Mouse (Mus musculus): ENCODE data around the gene Mob3b. TPM values are rescaled to one million over a fixed set of nuclear protein-coding genes. Genes with fewer than 3 reads are reported as not detected.

Gene Mob3b
- polyA plus RNA-seq, 1 experiment from 2014 or later = 14.9 TPM

DNA sequence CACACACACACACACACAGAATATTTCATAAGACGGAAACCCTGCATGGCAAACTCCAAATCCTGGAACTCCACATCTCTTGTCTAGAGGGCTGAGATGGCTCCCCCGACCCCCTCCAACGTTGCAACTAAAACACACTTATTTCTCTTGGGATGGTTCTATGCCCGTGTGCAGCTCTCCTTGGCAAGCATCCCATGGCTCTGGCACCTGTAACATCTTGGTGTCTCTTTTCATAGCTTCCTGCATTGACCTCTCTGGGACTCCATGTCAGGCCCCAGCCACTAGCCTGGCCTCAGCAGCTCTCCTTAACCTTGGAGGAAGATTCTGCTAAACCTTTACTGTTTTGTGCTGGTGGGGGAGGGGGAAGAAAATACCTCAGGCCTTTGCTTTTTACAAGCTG is 21.5 kb downstream of the Mob3b start:
- no peak for DNase-seq
- Histone ChIP-seq H3K9me3 (ENCODE audit: low read depth, low read length) (no peaks in the 10 kb centered on the region), H3K4me2 (no peak overlapping the region), H3K9ac (no peak overlapping the region), H3K27me3 (ENCODE audit: insufficient read depth, low read length) (no peaks in the 10 kb centered on the region), H3K27ac (ENCODE audit: low read depth) (no peak overlapping the region), H3K4me3 (ENCODE audit: low read depth, low read length) (no peak overlapping the region), H3K36me3 (ENCODE audit: insufficient read depth) (no peaks in the 10 kb centered on the region), H3K4me1 (ENCODE audit: insufficient read depth) (peaks cover 9% of the 10 kb centered on the region; the same call in 1 of the 2 replicates)
- ATAC-seq (ENCODE audit: insufficient read depth) = no peak
- 69% methylated on average over 4 of the region's 4 CpGs for WGBS
- no peak for TF ChIP-seq CTCF (IDR thresholded peaks at IDR 0.05; ENCODE audit: low read depth)

- ATAC-seq (ENCODE audit: insufficient read depth) = no peak
- WGBS = 45% methylated on average over 15 of the region's 15 CpGs
- no peaks in the 10 kb centered on the region for H3K9me3 ChIP-seq (ENCODE audit: low read depth, low read length)
- H3K27me3 ChIP-seq (ENCODE audit: insufficient read depth, low read length) = no peaks in the 10 kb centered on the region
- DNase-seq = no peak
- peaks cover 13% of the 10 kb centered on the region; the same call in 1 of the 2 replicates for H3K4me1 ChIP-seq (ENCODE audit: insufficient read depth)
- H3K36me3 ChIP-seq (ENCODE audit: insufficient read depth) = no peaks in the 10 kb centered on the region
- H3K4me2 ChIP-seq = no peak overlapping the region
- H3K4me3 ChIP-seq (ENCODE audit: low read depth, low read length) = no peak overlapping the region
- 0 out of 2 replicates have a peak overlapping the region, but pooled peaks have one; percentile 24 for H3K27ac ChIP-seq (ENCODE audit: low read depth)
- H3K9ac ChIP-seq = no peak overlapping the region
- TF ChIP-seq CTCF (IDR thresholded peaks at IDR 0.05; ENCODE audit: low read depth) = no peak
Measured at GRCm38 (mm10) chr4:35134846-35135611, 22.3 kb downstream of the Mob3b start.

DNA sequence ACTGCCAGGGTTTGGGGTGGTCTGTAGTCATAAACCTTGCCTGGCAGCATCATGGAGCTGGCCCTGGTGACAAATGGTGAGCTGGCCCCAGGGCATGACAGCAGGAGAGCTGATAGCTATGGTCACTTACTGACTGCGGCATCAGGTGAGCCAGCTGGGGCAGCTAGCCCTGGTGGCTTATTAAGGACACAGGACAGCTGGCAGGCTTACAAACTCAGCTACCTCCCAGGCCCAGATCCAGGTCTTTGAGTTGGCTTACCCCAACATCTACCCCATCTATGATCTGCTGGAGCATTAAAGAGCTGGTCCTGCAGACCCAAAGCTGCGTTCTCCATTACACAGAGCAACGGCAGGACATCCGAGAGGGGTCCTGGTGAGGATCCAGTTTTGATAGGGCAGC is 23.9 kb downstream of the Mob3b start:
- Histone ChIP-seq H3K4me3 (ENCODE audit: low read depth, low read length) (no peak overlapping the region), H3K4me2 (no peak overlapping the region), H3K9me3 (ENCODE audit: low read depth, low read length) (no peaks in the 10 kb centered on the region), H3K27me3 (ENCODE audit: insufficient read depth, low read length) (no peaks in the 10 kb centered on the region), H3K36me3 (ENCODE audit: insufficient read depth) (no peaks in the 10 kb centered on the region), H3K27ac (ENCODE audit: low read depth) (no peak overlapping the region), H3K4me1 (ENCODE audit: insufficient read depth) (peaks cover 19% of the 10 kb centered on the region; the same call in 1 of the 2 replicates), H3K9ac (no peak overlapping the region)
- no peak for DNase-seq
- 89% methylated on average over 4 of the region's 4 CpGs for WGBS
- no peak for TF ChIP-seq CTCF (IDR thresholded peaks at IDR 0.05; ENCODE audit: low read depth)
- no peak for ATAC-seq (ENCODE audit: insufficient read depth)

- DNase-seq = no peak
- WGBS = 85% methylated on average over 4 of the region's 4 CpGs
- no peak for ATAC-seq (ENCODE audit: insufficient read depth)
Measured at GRCm38 (mm10) chr4:35131592-35131991, 25.7 kb downstream of the Mob3b start.

DNA sequence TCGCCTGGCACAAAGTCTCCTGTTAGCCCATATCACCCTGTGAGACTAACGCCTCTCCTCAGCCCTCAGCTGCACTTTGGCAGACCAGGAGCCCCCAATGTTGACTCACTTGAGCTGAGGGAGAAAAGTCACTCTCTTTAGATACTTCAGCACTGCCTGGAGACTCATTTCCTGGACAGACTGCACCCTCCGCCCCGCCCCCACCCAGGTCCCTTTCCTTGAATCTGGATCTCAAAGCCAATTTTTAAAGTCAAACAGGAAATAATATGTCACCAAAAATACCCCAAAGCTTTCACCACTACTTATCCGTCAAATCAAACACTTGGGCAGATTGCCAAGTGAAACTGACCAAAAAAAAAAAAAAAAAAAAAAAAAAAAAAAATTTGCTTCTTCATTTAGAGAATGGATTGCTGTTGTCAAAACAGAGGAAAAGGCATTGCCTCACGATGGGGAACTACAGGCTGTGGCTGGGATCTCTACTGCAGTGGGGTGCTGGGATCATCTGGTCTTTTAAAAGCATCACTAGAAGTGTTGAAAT is 26.8 kb downstream of the Mob3b start:
- Histone ChIP-seq H3K4me3 (ENCODE audit: low read depth, low read length) (no peak overlapping the region), H3K4me1 (ENCODE audit: insufficient read depth) (peaks cover 16% of the 10 kb centered on the region; the same call in 1 of the 2 replicates), H3K27me3 (ENCODE audit: insufficient read depth, low read length) (no peaks in the 10 kb centered on the region), H3K4me2 (peak overlapping the region; percentile 13; the same call in 1 of the 2 replicates), H3K36me3 (ENCODE audit: insufficient read depth) (no peaks in the 10 kb centered on the region), H3K27ac (ENCODE audit: low read depth) (no peak overlapping the region), H3K9me3 (ENCODE audit: low read depth, low read length) (no peaks in the 10 kb centered on the region), H3K9ac (no peak overlapping the region)
- TF ChIP-seq CTCF (IDR thresholded peaks at IDR 0.05; ENCODE audit: low read depth) = no peak
- 10% methylated on average over 6 of the region's 6 CpGs for WGBS
- DNase-seq (peak; percentile 80), ATAC-seq (ENCODE audit: insufficient read depth) (peak; percentile 77)

More at GRCm38 (mm10) chr4:35131592-35131991, 25.7 kb downstream of the Mob3b start:
- H3K27ac ChIP-seq (ENCODE audit: low read depth) = no peak overlapping the region
- no peak overlapping the region for H3K4me2 ChIP-seq
- H3K9me3 ChIP-seq (ENCODE audit: low read depth, low read length) = no peaks in the 10 kb centered on the region
- H3K27me3 ChIP-seq (ENCODE audit: insufficient read depth, low read length) = no peaks in the 10 kb centered on the region
- no peak for TF ChIP-seq CTCF (IDR thresholded peaks at IDR 0.05; ENCODE audit: low read depth)
- H3K4me1 ChIP-seq (ENCODE audit: insufficient read depth) = peaks cover 19% of the 10 kb centered on the region; the same call in 1 of the 2 replicates
- H3K36me3 ChIP-seq (ENCODE audit: insufficient read depth) = no peaks in the 10 kb centered on the region
- H3K9ac ChIP-seq = no peak overlapping the region
- no peak overlapping the region for H3K4me3 ChIP-seq (ENCODE audit: low read depth, low read length)

GRCm38 (mm10) chr4:35127759-35128158 is 29.5 kb downstream of the Mob3b start:
- peaks cover 19% of the 10 kb centered on the region for H3K4me1 ChIP-seq (ENCODE audit: insufficient read depth)
- WGBS = 32% methylated on average over 6 of the region's 6 CpGs
- no peak for ATAC-seq (ENCODE audit: insufficient read depth)
- no peak overlapping the region for H3K4me2 ChIP-seq
- no peaks in the 10 kb centered on the region for H3K27me3 ChIP-seq (ENCODE audit: insufficient read depth, low read length)
- no peaks in the 10 kb centered on the region for H3K9me3 ChIP-seq (ENCODE audit: low read depth, low read length)
- no peaks in the 10 kb centered on the region for H3K36me3 ChIP-seq (ENCODE audit: insufficient read depth)
- H3K27ac ChIP-seq (ENCODE audit: low read depth) = no peak overlapping the region
- no peak for DNase-seq
- no peak for TF ChIP-seq CTCF (IDR thresholded peaks at IDR 0.05; ENCODE audit: low read depth)
- H3K9ac ChIP-seq = no peak overlapping the region
- H3K4me3 ChIP-seq (ENCODE audit: low read depth, low read length) = no peak overlapping the region

GRCm38 (mm10) chr4:35126776-35127175 is 30.5 kb downstream of the Mob3b start:
- no peak for ATAC-seq (ENCODE audit: insufficient read depth)
- 77% methylated on average over 9 of the region's 9 CpGs for WGBS
- no peak overlapping the region for H3K4me2 ChIP-seq
- no peak overlapping the region for H3K27ac ChIP-seq (ENCODE audit: low read depth)
- no peak overlapping the region for H3K4me3 ChIP-seq (ENCODE audit: low read depth, low read length)
- peaks cover 24% of the 10 kb centered on the region for H3K4me1 ChIP-seq (ENCODE audit: insufficient read depth)
- no peaks in the 10 kb centered on the region for H3K36me3 ChIP-seq (ENCODE audit: insufficient read depth)
- H3K27me3 ChIP-seq (ENCODE audit: insufficient read depth, low read length) = no peaks in the 10 kb centered on the region
- no peaks in the 10 kb centered on the region for H3K9me3 ChIP-seq (ENCODE audit: low read depth, low read length)
- TF ChIP-seq CTCF (IDR thresholded peaks at IDR 0.05; ENCODE audit: low read depth) = no peak
- H3K9ac ChIP-seq = no peak overlapping the region
- no peak for DNase-seq
